Mouse (Mus musculus) left cerebral cortex, adult 2 months (tissue): Measurements from ENCODE around the gene Ttc3. TPM values are rescaled to one million over a fixed set of nuclear protein-coding genes. Genes with fewer than 3 reads are reported as not detected.
"Not testable (repeated sequence)": the region's sequence is repeated elsewhere in the genome, so short reads cannot be mapped to it uniquely, and the experiment has no call there.

Source experiments
- DNase-seq, 2 experiments: peaks; one replicate each; pipeline ENCODE4 v3.0.0; 2021 to 2022; ENCODE audit warnings: low spot score in 2 of 2, mixed read lengths in 1 of 2; ENCODE audit errors: extremely low spot score in 1 of 2
- H3K27ac ChIP-seq: fragments of 200-600 bp; 2 replicates; pipeline ENCODE4 v1.8.1; 2022
- H3K4me3 ChIP-seq: fragments of 200-600 bp; 2 replicates; pipeline ENCODE4 v1.8.1; 2022
- CTCF ChIP-seq: fragments of 200-600 bp; IDR thresholded peaks from 2 replicates; pipeline ENCODE4 v1.8.1; 2022; ENCODE audit warnings: antibody characterized with exemption, mild to moderate bottlenecking, moderate library complexity
- intact Hi-C: fragments of 180-260 bp; cut with DNase I; formaldehyde crosslinking; loops from one replicate; pipeline ENCODE4 v1.15.1; 2025
- total RNA-seq, 2 experiments: library from RNA; stranded (reverse); gene quantifications; 2 replicates each; pipeline ENCODE4 v1.2.3; 2021

Gene Ttc3
- total RNA-seq, 2 experiments from 2014 or later: 982 to 987 TPM

DNA sequence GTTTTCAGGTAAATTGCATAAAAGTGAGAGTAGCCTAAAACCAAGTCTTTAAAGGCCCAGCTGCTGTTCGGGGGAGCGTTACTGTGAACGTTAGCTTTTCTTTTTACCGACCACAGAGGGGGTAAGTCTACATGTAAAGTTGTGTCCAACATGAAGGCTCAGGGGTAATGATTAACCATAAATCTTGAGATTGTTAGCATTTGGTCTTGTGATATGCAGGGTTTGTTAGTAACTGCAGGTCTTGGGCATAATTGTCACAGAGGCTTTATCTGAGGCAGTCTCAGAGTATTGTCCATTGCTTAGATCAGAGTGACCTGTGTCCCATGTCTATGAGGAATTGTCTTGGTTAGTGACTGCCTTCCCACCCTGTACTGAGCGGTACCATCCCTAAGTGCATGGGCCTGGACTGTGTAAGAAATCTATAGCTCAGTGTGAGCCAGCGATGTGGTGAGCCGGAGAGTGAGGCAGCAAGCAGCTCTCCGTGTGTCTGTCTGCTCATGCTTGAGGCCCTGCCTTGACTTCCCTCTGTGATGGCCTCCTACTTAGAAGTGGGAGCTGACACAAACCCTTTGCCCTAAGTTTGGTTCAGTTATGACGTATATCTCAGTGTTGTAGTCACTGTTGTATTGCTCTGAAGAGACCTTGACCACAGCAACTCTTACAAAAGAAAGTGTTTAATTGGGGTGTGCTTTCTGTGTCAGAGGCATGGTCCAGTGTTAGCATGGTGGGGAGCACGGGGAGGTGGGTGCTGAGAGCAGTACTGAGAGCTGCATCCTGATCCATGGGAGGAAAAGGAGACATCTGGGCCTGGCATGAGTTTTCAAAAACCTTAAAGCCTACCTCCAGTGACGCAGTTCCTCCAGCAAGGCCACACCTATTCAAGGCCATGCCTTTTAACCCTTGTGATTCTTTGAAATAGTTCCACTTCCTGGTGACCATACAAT, 81.4 kb downstream of the Ttc3 start:
- TF ChIP-seq CTCF: no peak
- intact Hi-C loops: no loop called here
- no peak for DNase-seq
- Histone ChIP-seq H3K4me3 (no peak overlapping the region), H3K27ac (no peak overlapping the region)

- TF ChIP-seq CTCF: no peak
- no peak overlapping the region for H3K4me3 ChIP-seq
- intact Hi-C loops: no loop called here
- no peak for DNase-seq
- H3K27ac ChIP-seq: no peak overlapping the region
These were observed 82.3 kb downstream of the Ttc3 start for GRCm38 (mm10) chr16:94452768-94453167.

DNA sequence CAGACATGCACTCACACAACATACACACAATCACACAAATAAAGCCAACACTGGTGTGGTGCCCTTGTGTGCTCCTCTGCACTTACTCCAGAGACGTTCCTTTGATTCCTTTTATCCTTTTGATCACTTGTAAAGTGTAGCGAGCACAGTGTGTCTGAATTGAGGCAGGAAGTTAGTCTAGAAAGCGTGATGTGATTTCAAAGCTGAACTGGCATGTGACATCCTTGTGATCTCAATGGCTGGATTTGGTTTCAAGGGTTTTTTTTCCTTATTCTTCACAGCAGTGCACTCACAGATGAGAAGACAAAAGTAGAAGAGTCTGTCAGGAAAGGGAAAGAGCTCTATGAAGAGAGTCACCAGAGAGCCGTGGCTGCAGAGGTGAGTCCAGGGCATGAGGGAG, 83.7 kb downstream of the Ttc3 start:
- H3K4me3 ChIP-seq: no peak overlapping the region
- H3K27ac ChIP-seq: peak overlapping the region; percentile 15; the same call in 1 of the 2 replicates
- intact Hi-C loops: no loop called here
- no peak for TF ChIP-seq CTCF
- DNase-seq: no peak

DNA sequence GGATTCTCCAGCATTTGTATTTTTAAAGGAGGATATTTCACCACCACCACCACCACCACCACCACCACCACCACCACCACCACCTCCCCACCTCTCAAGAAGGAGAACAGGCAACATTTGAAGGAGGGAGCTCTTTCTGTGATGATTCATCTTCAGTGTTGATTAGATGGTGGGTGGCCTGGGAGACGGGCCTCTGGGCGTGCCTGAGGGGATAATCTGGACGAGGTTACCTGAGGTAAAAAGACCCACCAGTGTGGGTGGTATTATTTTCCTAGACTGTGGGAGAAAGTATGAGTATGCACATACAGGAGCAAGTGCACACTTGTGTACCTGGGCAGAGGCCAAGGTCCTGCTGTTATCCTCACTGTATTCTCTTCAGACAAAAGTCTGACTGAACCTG, 93.6 kb downstream of the Ttc3 start:
- TF ChIP-seq CTCF: no peak
- intact Hi-C loops: no loop called here

DNA sequence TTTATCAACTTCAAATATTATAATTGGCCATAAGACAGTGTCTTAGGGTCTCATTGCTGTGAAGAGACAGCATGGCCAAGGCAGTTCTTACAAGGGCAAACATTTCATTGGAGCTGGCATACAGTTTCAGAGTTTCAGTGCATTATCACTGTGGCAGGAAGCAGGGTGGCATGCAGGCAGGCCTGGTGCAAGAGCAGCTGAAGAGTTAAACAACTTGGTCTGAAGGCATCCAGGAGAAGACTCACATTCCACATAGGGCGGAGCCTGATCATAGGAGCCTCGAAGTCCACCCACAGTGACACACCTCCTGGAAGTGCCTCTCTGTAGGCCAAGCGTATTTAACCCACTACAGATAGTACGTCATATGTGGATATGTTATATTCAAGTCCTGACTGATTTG, 95.5 kb downstream of the Ttc3 start:
- H3K4me3 ChIP-seq: no peak overlapping the region
- intact Hi-C loops: no loop called here
- no peak for DNase-seq
- no peak overlapping the region for H3K27ac ChIP-seq
- no peak for TF ChIP-seq CTCF

More for the DNA sequence above, 93.6 kb downstream of the Ttc3 start:
- no peak overlapping the region for H3K4me3 ChIP-seq
- no peak overlapping the region for H3K27ac ChIP-seq
- no peak for DNase-seq

GRCm38 (mm10) chr16:94466317-94466716, 95.9 kb downstream of the Ttc3 start:
- DNase-seq, H3K27ac ChIP-seq, intact Hi-C loops, H3K4me3 ChIP-seq: not testable (repeated sequence)

GRCm38 (mm10) chr16:94467337-94468055, 97.1 kb downstream of the Ttc3 start:
- DNase-seq: no peak
- no peak overlapping the region for H3K4me3 ChIP-seq
- intact Hi-C loops: no loop called here
- no peak for TF ChIP-seq CTCF
- H3K27ac ChIP-seq: no peak overlapping the region; the same call in 1 of the 2 replicates

GRCm38 (mm10) chr16:94468391-94468790, 98.0 kb downstream of the Ttc3 start:
- intact Hi-C loops: no loop called here
- no peak for DNase-seq
- Histone ChIP-seq H3K4me3 (no peak overlapping the region), H3K27ac (no peak overlapping the region)
- no peak for TF ChIP-seq CTCF

DNA sequence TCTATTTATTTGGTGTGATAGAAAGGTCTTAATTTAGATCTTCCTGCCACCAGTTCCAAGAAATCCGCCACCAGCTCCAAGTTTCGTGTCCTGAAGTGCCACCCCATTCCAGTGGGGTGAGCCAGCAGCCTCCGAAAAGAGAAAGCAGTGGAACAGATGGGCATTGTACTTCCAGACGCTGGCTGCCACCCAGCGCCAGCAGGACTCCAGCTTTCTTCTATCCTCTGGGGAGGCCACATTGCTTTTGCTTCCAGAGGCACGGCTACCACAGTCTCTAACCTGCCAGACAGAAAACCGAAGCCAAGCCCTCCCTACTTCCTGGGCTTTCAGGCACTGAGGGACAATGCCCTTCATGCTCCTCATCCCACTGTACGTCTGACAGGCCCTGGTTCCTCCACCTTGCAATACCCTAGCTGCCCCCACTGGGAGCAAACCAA, 102.1 kb downstream of the Ttc3 start:
- peak; percentile 27 for TF ChIP-seq CTCF
- intact Hi-C loops: loop anchor here (1.0 to 10.0 kb wide), 3 partner anchors 54 to 872 kb away; partner anchors contain the start of gene Vps26c
- Histone ChIP-seq H3K4me3 (no peak overlapping the region), H3K27ac (peak overlapping the region; percentile 58)
- peak; percentile 71 to 74 for DNase-seq

DNA sequence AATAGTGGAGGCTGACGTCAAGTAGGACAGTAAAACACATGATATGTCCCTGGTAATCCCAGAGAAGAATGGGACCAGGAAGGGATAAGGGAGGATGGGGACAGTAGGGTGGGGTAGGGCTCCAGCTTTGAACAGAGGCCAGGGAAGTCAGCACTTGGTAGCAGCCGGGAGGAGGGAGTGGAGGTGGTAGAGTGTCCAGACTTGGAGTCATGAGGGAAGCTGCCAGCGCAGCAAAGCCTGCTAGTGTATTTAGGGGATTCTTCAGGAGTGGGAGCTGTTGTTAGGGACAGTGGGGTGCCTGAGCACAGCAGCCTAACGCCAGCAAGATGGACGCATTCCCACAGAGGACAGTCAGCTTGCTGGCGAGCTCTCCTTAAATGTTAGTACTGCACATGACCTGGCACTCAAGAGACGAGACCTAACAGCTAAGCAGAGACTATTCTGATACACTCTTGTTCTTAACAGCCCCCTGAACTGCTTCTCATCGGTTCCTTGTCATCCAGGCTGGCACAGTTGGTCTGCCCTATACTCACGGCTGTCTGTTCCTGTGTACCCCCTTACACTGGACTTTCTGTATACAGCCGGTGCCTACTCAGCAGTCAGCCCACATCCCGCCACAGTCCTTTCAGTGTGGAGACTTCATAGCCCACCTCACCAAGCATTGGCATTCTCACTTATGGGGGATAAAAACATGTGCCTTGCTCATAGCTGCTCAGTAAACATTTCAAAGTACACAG, 102.8 kb downstream of the Ttc3 start:
- Histone ChIP-seq H3K4me3 (no peak overlapping the region), H3K27ac (peak overlapping the region; percentile 58)
- intact Hi-C loops: loop anchor here (2.0 to 10.0 kb wide), 2 partner anchors 96 to 872 kb away; no protein-coding TSS in a partner anchor
- TF ChIP-seq CTCF: no peak
- DNase-seq: peak in 1 of 2 experiments; percentile 38

- DNase-seq: no peak
- H3K27ac ChIP-seq: no peak overlapping the region
- H3K4me3 ChIP-seq: no peak overlapping the region
- intact Hi-C loops: no loop called here
- TF ChIP-seq CTCF: no peak
These were observed 114.5 kb downstream of the Ttc3 start for GRCm38 (mm10) chr16:94484752-94485535.
